Mouse (Mus musculus) CH12.LX (cell line): ENCODE results near the gene 4930404N11Rik. TPM values are rescaled to one million over a fixed set of nuclear protein-coding genes. Genes with fewer than 3 reads are reported as not detected.
A peak's percentile ranks its signal among the peaks of the same experiment; 100 is the strongest.

Experiments used
- DNase-seq: peaks from one replicate; pipeline ENCODE4 v3.0.0-alpha.2; 2013; ENCODE audit errors: extremely low read depth
- H3K27ac ChIP-seq: 2 replicates; pipeline ENCODE4 v1.5.1; 2012; ENCODE audit warnings: low read depth, mild to moderate bottlenecking, control low read depth, moderate library complexity; ENCODE audit not compliant: insufficient read depth
- H3K27me3 ChIP-seq: replicated peaks from 2 replicates; pipeline ENCODE3; 2012; ENCODE audit warnings: inconsistent platforms
- H3K36me3 ChIP-seq, 2 experiments: replicated peaks in 1 of 2; 2 replicates each; pipeline versions ENCODE3 to v1.6.1; 2012; ENCODE audit warnings: inconsistent platforms in 1 of 2, low read length in 1 of 2, mild to moderate bottlenecking in 1 of 2, mixed read lengths in 1 of 2, moderate library complexity in 1 of 2; ENCODE audit not compliant: control insufficient read depth in 1 of 2, insufficient read depth in 1 of 2
- H3K4me1 ChIP-seq, 2 experiments: 2 replicates each; pipeline ENCODE4 v1.6.1; 2012; ENCODE audit warnings: inconsistent platforms in 1 of 2, moderate library complexity in 1 of 2; ENCODE audit not compliant: insufficient read depth in 2 of 2, control insufficient read depth in 1 of 2
- H3K4me2 ChIP-seq: 2 replicates; pipeline ENCODE4 v1.6.1; 2012; ENCODE audit warnings: low read depth, mild to moderate bottlenecking, control low read depth; ENCODE audit not compliant: poor library complexity, insufficient read depth, severe bottlenecking
- H3K4me3 ChIP-seq, 3 experiments: fragments of 150-350 bp in 1 of 3; sonication (generic) in 1 of 3; replicated peaks in 1 of 3; 2 replicates each; pipeline versions ENCODE3 to v1.5.1; 2011 to 2012; ENCODE audit warnings: low read depth in 2 of 3, low read length in 2 of 3, mild to moderate bottlenecking in 2 of 3, moderate library complexity in 2 of 3, control low read depth in 1 of 3, improper control_type of control experiment in 1 of 3, inconsistent platforms in 1 of 3, mixed read lengths in 1 of 3; ENCODE audit not compliant: poor library complexity in 1 of 3
- H3K79me2 ChIP-seq: replicated peaks from 2 replicates; pipeline ENCODE4 v1.6.1; 2012; ENCODE audit warnings: mild to moderate bottlenecking, moderate library complexity; ENCODE audit not compliant: control insufficient read depth, poor library complexity, insufficient read depth, severe bottlenecking; ENCODE audit errors: extremely low read depth
- H3K9ac ChIP-seq: 2 replicates; pipeline ENCODE4 v1.6.1; 2012; ENCODE audit warnings: low read depth, mild to moderate bottlenecking, control low read depth, moderate library complexity; ENCODE audit not compliant: insufficient read depth
- H3K9me3 ChIP-seq: replicated peaks from 2 replicates; pipeline ENCODE3; 2012; ENCODE audit warnings: low read length, inconsistent platforms, mixed read lengths
- BHLHE40 ChIP-seq: IDR thresholded peaks from 2 replicates; pipeline ENCODE4 v1.6.1; 2011; ENCODE audit warnings: mild to moderate bottlenecking, low read depth, low read length, improper control_type of control experiment
- CHD1 ChIP-seq: IDR thresholded peaks from 2 replicates; pipeline ENCODE4 v1.6.1; 2012; ENCODE audit warnings: low read depth, low read length, improper control_type of control experiment, inconsistent platforms
- CTCF ChIP-seq, 2 experiments: IDR thresholded peaks in 1 of 2; conservative IDR thresholded peaks in 1 of 2; 2 replicates each; pipeline ENCODE4 v1.5.1; 2011 to 2012; ENCODE audit warnings: low read depth in 2 of 2, low read length in 2 of 2, improper control_type of control experiment in 1 of 2, inconsistent platforms in 1 of 2, mild to moderate bottlenecking in 1 of 2, moderate library complexity in 1 of 2
- E2F4 ChIP-seq: IDR thresholded peaks from 2 replicates; pipeline ENCODE4 v1.6.1; 2011; ENCODE audit warnings: low read depth, low read length, improper control_type of control experiment; ENCODE audit not compliant: insufficient replicate concordance
- ELF1 ChIP-seq: IDR thresholded peaks from 2 replicates; pipeline ENCODE4 v1.6.1; 2014; ENCODE audit warnings: low read depth, mild to moderate bottlenecking, inconsistent platforms, low read length, improper control_type of control experiment
- EP300 ChIP-seq: IDR thresholded peaks from 2 replicates; pipeline ENCODE4 v1.6.1; 2011; ENCODE audit warnings: low read length, improper control_type of control experiment
- ETS1 ChIP-seq: conservative IDR thresholded peaks from 2 replicates; pipeline ENCODE4 v1.6.1; 2012; ENCODE audit warnings: low read depth, mild to moderate bottlenecking, inconsistent platforms, low read length, improper control_type of control experiment, moderate library complexity
- GABPA ChIP-seq: IDR thresholded peaks from 2 replicates; pipeline ENCODE4 v1.6.1; 2012; ENCODE audit warnings: low read depth, low read length, improper control_type of control experiment, inconsistent platforms; ENCODE audit not compliant: insufficient replicate concordance
- HCFC1 ChIP-seq: IDR thresholded peaks from 2 replicates; pipeline ENCODE4 v1.6.1; 2012; ENCODE audit warnings: low read depth, mild to moderate bottlenecking, inconsistent platforms, low read length, improper control_type of control experiment
- IRF4 ChIP-seq: IDR thresholded peaks from 2 replicates; pipeline ENCODE4 v1.6.1; 2014; ENCODE audit warnings: low read depth, mild to moderate bottlenecking, inconsistent platforms, low read length, improper control_type of control experiment
- JUN ChIP-seq: IDR thresholded peaks from 2 replicates; pipeline ENCODE4 v1.6.1; 2011; ENCODE audit warnings: low read depth, mild to moderate bottlenecking, low read length, improper control_type of control experiment, moderate library complexity; ENCODE audit not compliant: insufficient read depth
- JUND ChIP-seq: conservative IDR thresholded peaks from 2 replicates; pipeline ENCODE4 v1.6.1; 2011; ENCODE audit warnings: low read depth, low read length, improper control_type of control experiment
- KAT2A ChIP-seq: IDR thresholded peaks from 2 replicates; pipeline ENCODE4 v1.6.1; 2012; ENCODE audit warnings: low read length, improper control_type of control experiment, inconsistent platforms; ENCODE audit not compliant: insufficient replicate concordance
- MAFK ChIP-seq: IDR thresholded peaks from 2 replicates; pipeline ENCODE4 v1.6.1; 2011; ENCODE audit warnings: low read length, improper control_type of control experiment; ENCODE audit not compliant: insufficient replicate concordance
- MAX ChIP-seq: IDR thresholded peaks from 2 replicates; pipeline ENCODE4 v1.6.1; 2011; ENCODE audit warnings: low read length, improper control_type of control experiment
- MAZ ChIP-seq: IDR thresholded peaks from 2 replicates; pipeline ENCODE4 v1.6.1; 2012; ENCODE audit warnings: low read depth, mild to moderate bottlenecking, inconsistent platforms, low read length, improper control_type of control experiment, moderate library complexity
- MEF2A ChIP-seq: IDR thresholded peaks from 2 replicates; pipeline ENCODE4 v1.6.1; 2014; ENCODE audit warnings: low read depth, mild to moderate bottlenecking, inconsistent platforms, low read length, improper control_type of control experiment, borderline replicate concordance
- MXI1 ChIP-seq: IDR thresholded peaks from 2 replicates; pipeline ENCODE4 v1.6.1; 2011; ENCODE audit warnings: mild to moderate bottlenecking, low read depth, low read length, improper control_type of control experiment
- MYC ChIP-seq: IDR thresholded peaks from 2 replicates; pipeline ENCODE4 v1.6.1; 2011; ENCODE audit warnings: low read depth, mild to moderate bottlenecking, improper control_type of control experiment, low read length
- NELFE ChIP-seq: IDR thresholded peaks from 2 replicates; pipeline ENCODE4 v1.6.1; 2011; ENCODE audit warnings: low read depth, low read length, improper control_type of control experiment
- NRF1 ChIP-seq: IDR thresholded peaks from 2 replicates; pipeline ENCODE4 v1.6.1; 2014; ENCODE audit warnings: low read depth, mild to moderate bottlenecking, inconsistent platforms, low read length, improper control_type of control experiment, moderate library complexity
- PAX5 ChIP-seq: IDR thresholded peaks from 2 replicates; pipeline ENCODE4 v1.6.1; 2012; ENCODE audit warnings: low read length, inconsistent platforms, mixed read lengths
- POLR2A ChIP-seq: IDR thresholded peaks from 2 replicates; pipeline ENCODE4 v1.6.1; 2011; ENCODE audit warnings: low read depth, mild to moderate bottlenecking, improper control_type of control experiment, low read length
- POLR2AphosphoS2 ChIP-seq: IDR thresholded peaks from 2 replicates; pipeline ENCODE4 v1.6.1; 2011; ENCODE audit warnings: low read depth, low read length, improper control_type of control experiment
- RAD21 ChIP-seq: IDR thresholded peaks from 2 replicates; pipeline ENCODE4 v1.6.1; 2011; ENCODE audit warnings: low read depth, mild to moderate bottlenecking, low read length, improper control_type of control experiment, moderate library complexity
- SIN3A ChIP-seq: IDR thresholded peaks from 2 replicates; pipeline ENCODE4 v1.6.1; 2012; ENCODE audit warnings: low read length, improper control_type of control experiment, inconsistent platforms
- SMC3 ChIP-seq: IDR thresholded peaks from 2 replicates; pipeline ENCODE4 v1.6.1; 2011; ENCODE audit warnings: low read depth, low read length, improper control_type of control experiment
- TBP ChIP-seq: conservative IDR thresholded peaks from 2 replicates; pipeline ENCODE4 v1.6.1; 2011; ENCODE audit warnings: low read depth, low read length, improper control_type of control experiment
- TCF12 ChIP-seq: IDR thresholded peaks from 2 replicates; pipeline ENCODE4 v1.6.1; 2014; ENCODE audit warnings: low read depth, mild to moderate bottlenecking, inconsistent platforms, low read length, improper control_type of control experiment
- UBTF ChIP-seq: IDR thresholded peaks from 2 replicates; pipeline ENCODE4 v1.6.1; 2012; ENCODE audit warnings: low read depth, mild to moderate bottlenecking, inconsistent platforms, low read length, improper control_type of control experiment, moderate library complexity
- USF2 ChIP-seq: conservative IDR thresholded peaks from 2 replicates; pipeline ENCODE4 v1.6.1; 2011; ENCODE audit warnings: low read depth, low read length, improper control_type of control experiment
- ZC3H11A ChIP-seq: IDR thresholded peaks from 2 replicates; pipeline ENCODE4 v1.6.1; 2012; ENCODE audit warnings: low read depth, mild to moderate bottlenecking, inconsistent platforms, low read length, improper control_type of control experiment
- ZKSCAN1 ChIP-seq: IDR thresholded peaks from 2 replicates; pipeline ENCODE4 v1.6.1; 2012; ENCODE audit warnings: low read depth, inconsistent platforms, low read length, improper control_type of control experiment, borderline replicate concordance
- ZNF384 ChIP-seq: IDR thresholded peaks from 2 replicates; pipeline ENCODE4 v1.6.1; 2012; ENCODE audit warnings: low read depth, low read length, improper control_type of control experiment, inconsistent platforms
- dilution Hi-C: fragments of 300-500 bp; cut with MboI; formaldehyde crosslinking; loops from 2 replicates; pipeline ENCODE4 v1.14.3; 2020; ENCODE audit warnings: low sequenced_read_pairs; ENCODE audit not compliant: extremely low pct_unique_long_range_greater_than_20kb, extremely low pct_ligation_motif_present
- in situ Hi-C: fragments of 300-500 bp; cut with MboI; formaldehyde crosslinking; loops from 3 replicates; pipeline ENCODE4 v1.14.3; 2019; ENCODE audit warnings: low sequenced_read_pairs, low pct_ligation_motif_present, low pct_unique_long_range_greater_than_20kb, mixed read lengths
- polyA plus RNA-seq: library from polyadenylated mRNA; unstranded; fragments of >175 nt; gene quantifications from 2 replicates; pipeline ENCODE4 v1.2.1, GENCODE M21; 2012; ENCODE audit warnings: low read depth; ENCODE audit not compliant: insufficient read length
- total RNA-seq, 2 experiments: library from RNA; depleted of rRNA; stranded (reverse); fragments of 300-350 nt in 1 of 2; fragments of >200 nt in 1 of 2; gene quantifications; 2 replicates each; pipeline ENCODE4 v1.2.3; 2012 to 2014

The 4930404N11Rik gene
- total and polyA plus RNA-seq, 3 experiments: 0.23 to 5.2 (median 2.7) TPM

DNA sequence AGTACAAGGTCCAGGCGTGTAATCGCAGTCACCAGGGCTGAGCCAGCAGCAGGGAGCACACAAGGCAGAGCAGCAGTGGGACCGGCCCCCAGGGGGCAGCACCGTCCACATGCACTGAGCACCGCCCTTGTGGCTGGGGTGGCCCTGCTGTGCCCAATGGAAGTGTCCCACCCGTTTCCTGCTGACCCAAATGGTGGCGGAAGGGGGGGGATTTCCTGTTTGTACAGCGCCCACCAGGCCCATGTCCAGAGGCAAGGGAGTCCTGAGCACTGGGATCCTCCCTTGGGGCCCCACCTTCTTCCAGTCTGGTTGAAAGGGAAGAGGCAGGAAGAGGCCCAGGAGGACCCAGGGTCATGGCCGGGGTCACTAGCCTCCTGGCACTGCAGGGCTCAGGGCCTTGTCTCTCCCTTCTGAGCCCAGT, 43.3 kb upstream of the 4930404N11Rik start:
- in situ Hi-C loops (loop anchor here (5.0 kb wide), 1 partner anchor 33 kb away; no protein-coding TSS in a partner anchor), dilution Hi-C loops (no loop called here)
- Histone ChIP-seq H3K9ac (no peak overlapping the region), H3K9me3 (no peaks in the 10 kb centered on the region), H3K4me3 (peak overlapping the region in 1 of 3 experiments; percentile 3), H3K27me3 (no peaks in the 10 kb centered on the region), H3K4me2 (no peak overlapping the region), H3K79me2 (0 out of 2 replicates have a peak, but pooled peaks cover under 1% of the 10 kb centered on the region), H3K4me1 (peaks cover 60 to 79% of the 10 kb centered on the region in 2 experiments), H3K27ac (no peak overlapping the region), H3K36me3 (peaks cover 50 to 63% of the 10 kb centered on the region in 2 experiments)
- DNase-seq: peak; percentile 83
- TF ChIP-seq MAX (0 out of 2 replicates have a peak, but pooled peaks have one; percentile 29), E2F4 (no peak), NRF1 (no peak), CTCF (conservative IDR thresholded peaks at IDR 0.05 in 1 of 2, IDR thresholded peaks at IDR 0.05 in 1 of 2; ENCODE audit: low read depth in 2 of 2, low read length in 2 of 2) (peak; percentile 60 to 85), CHD1 (no peak), ZC3H11A (no peak), MAZ (peak; percentile 53; the same call in 1 of the 2 replicates), JUN (no peak), KAT2A (no peak), GABPA (no peak), POLR2A (no peak), NELFE (no peak), MYC (peak; percentile 61; the same call in 1 of the 2 replicates), ZKSCAN1 (no peak), UBTF (no peak), USF2 (no peak), MEF2A (no peak), HCFC1 (no peak), IRF4 (no peak), EP300 (0 out of 2 replicates have a peak, but pooled peaks have one; percentile 25), SMC3 (peak; percentile 82), ZNF384 (no peak), ETS1 (no peak), ELF1 (0 out of 2 replicates have a peak, but pooled peaks have one; percentile 50), MAFK (no peak), BHLHE40 (no peak), RAD21 (peak; percentile 54), JUND (no peak), SIN3A (no peak; the same call in 1 of the 2 replicates), PAX5 (no peak), POLR2AphosphoS2 (no peak), TBP (no peak), MXI1 (peak; percentile 27; the same call in 1 of the 2 replicates), TCF12 (0 out of 2 replicates have a peak, but pooled peaks have one; percentile 4)
